Mouse (Mus musculus) forebrain, embryonic 13.5 days (tissue): ENCODE measurements at regions not wholly inside any gene's neighbourhood (a gene's known extent, or its start where the extent isn't known, plus 50 kb on each side); places are given as distances from the start of the nearest gene placed in this dataset.

Experiments used
- ATAC-seq: fragments of 200-750 bp; cut with Nextera tagmentation; 2 replicates; pipeline ENCODE4 v1.8.0; 2017
- H3K27ac ChIP-seq: fragments of 300-500 bp; sonication (generic); 2 replicates; pipeline ENCODE4 v1.5.1; 2015; ENCODE audit warnings: inconsistent platforms, mild to moderate bottlenecking, moderate library complexity
- H3K27me3 ChIP-seq: fragments of 300-500 bp; sonication (generic); 2 replicates; pipeline ENCODE4 v1.6.1; 2015; ENCODE audit warnings: mild to moderate bottlenecking, inconsistent platforms
- H3K36me3 ChIP-seq: fragments of 300-500 bp; sonication (generic); 2 replicates; pipeline ENCODE4 v1.6.1; 2015; ENCODE audit warnings: mild to moderate bottlenecking, inconsistent platforms; ENCODE audit not compliant: poor library complexity, severe bottlenecking
- H3K4me1 ChIP-seq: fragments of 300-500 bp; sonication (generic); 2 replicates; pipeline ENCODE4 v1.6.1; 2015; ENCODE audit warnings: inconsistent platforms
- H3K4me2 ChIP-seq: fragments of 300-500 bp; sonication (generic); 2 replicates; pipeline ENCODE4 v1.6.1; 2015; ENCODE audit warnings: inconsistent platforms, mild to moderate bottlenecking, moderate library complexity
- H3K4me3 ChIP-seq: fragments of 300-500 bp; sonication (generic); 2 replicates; pipeline ENCODE4 v1.5.1; 2015; ENCODE audit warnings: mild to moderate bottlenecking, inconsistent platforms
- H3K9ac ChIP-seq: fragments of 300-500 bp; sonication (generic); 2 replicates; pipeline ENCODE4 v1.6.1; 2015; ENCODE audit warnings: mild to moderate bottlenecking, inconsistent platforms
- H3K9me3 ChIP-seq: fragments of 300-500 bp; sonication (generic); replicated peaks from 2 replicates; pipeline ENCODE4 v1.6.1; 2016; ENCODE audit warnings: inconsistent platforms
- WGBS: fragments of 180-500 bp; shearing (Covaris S2); methylation state at CpG from one replicate; pipeline ENCODE4 v1.1.7; 2015; 5-methylcytosine and 5-hydroxymethylcytosine counted together

DNA sequence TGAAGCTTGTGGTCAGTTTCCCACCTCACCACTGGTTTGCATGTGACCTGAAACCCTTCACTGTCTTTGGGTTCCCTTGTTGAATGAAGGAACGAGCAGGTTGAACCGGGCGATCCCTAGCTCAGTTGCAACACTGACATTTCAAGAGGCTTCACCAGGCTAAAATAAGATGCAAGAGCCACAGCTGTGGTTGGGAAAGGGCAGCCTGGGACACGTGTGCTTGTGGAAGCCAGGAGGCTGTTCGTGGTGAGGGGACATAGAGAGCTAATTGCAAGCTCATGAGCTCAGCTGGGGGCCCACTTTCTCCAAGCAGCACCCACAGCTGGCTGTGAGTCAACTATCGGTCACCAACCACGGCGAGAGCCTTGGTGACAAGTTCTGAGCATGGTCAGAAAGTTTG is 64.8 kb upstream of the 1600014C23Rik start:
- WGBS: 78% methylated on average over 8 of the region's 8 CpGs
- H3K4me1 ChIP-seq: no peaks in the 10 kb centered on the region
- no peak for ATAC-seq

GRCm38 (mm10) chr17:45797121-45797520 is 63.5 kb upstream of the 1600014C23Rik start:
- Histone ChIP-seq H3K9me3 (peaks cover 7% of the 10 kb centered on the region; the same call in 1 of the 2 replicates), H3K27ac (no peak overlapping the region), H3K4me3 (no peak overlapping the region), H3K27me3 (no peaks in the 10 kb centered on the region), H3K36me3 (no peaks in the 10 kb centered on the region), H3K9ac (no peak overlapping the region), H3K4me2 (no peak overlapping the region), H3K4me1 (no peaks in the 10 kb centered on the region)
- no peak for ATAC-seq
- 85% methylated on average over 6 of the region's 6 CpGs for WGBS

More for the DNA sequence above, 64.8 kb upstream of the 1600014C23Rik start:
- no peaks in the 10 kb centered on the region for H3K36me3 ChIP-seq
- H3K9ac ChIP-seq: no peak overlapping the region
- no peak overlapping the region for H3K4me2 ChIP-seq
- peaks cover 7% of the 10 kb centered on the region; the same call in 1 of the 2 replicates for H3K9me3 ChIP-seq
- H3K4me3 ChIP-seq: no peak overlapping the region
- H3K27me3 ChIP-seq: no peaks in the 10 kb centered on the region
- H3K27ac ChIP-seq: no peak overlapping the region

GRCm38 (mm10) chr17:45794926-45795325 is 61.3 kb upstream of the 1600014C23Rik start:
- H3K36me3 ChIP-seq: no peaks in the 10 kb centered on the region
- no peak for ATAC-seq
- no peaks in the 10 kb centered on the region for H3K9me3 ChIP-seq
- 85% methylated on average over 7 of the region's 7 CpGs for WGBS
- no peak overlapping the region for H3K4me2 ChIP-seq
- H3K27ac ChIP-seq: no peak overlapping the region
- no peak overlapping the region for H3K4me3 ChIP-seq
- H3K9ac ChIP-seq: no peak overlapping the region
- H3K27me3 ChIP-seq: no peaks in the 10 kb centered on the region
- H3K4me1 ChIP-seq: no peaks in the 10 kb centered on the region

DNA sequence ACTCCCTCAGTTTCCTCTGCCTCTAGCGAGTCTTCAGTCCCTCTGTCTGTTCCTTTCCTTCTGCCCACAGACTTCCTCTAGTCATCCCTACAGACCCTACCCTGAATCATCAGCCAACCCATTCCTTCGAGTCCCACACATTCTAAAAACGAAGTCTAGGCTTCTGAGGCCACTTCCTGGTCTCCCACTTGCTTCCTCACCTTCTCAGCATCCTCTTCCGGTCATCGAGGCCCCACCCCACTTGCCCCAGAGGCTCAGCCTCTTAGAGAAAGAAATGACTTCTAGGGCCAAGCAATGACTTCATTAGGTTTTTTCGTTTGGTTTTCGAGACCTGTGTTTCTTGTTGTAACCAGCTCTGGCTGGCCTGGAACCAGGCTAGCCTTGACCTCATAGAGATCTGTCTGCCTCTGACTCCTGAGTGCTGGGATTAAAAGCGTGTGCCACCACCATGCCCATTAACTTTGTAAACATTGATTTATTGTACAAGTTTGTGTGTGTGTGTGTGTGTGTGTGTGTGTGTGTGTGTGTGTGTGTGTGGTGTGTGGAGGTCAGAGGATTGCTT is 57.4 kb upstream of the 1600014C23Rik start:
- ATAC-seq: no peak
- no peak overlapping the region for H3K27ac ChIP-seq
- WGBS: 91% methylated on average over 8 of the region's 8 CpGs

GRCm38 (mm10) chr17:45789777-45790176 is 56.1 kb upstream of the 1600014C23Rik start:
- 27% methylated on average over 6 of the region's 6 CpGs for WGBS
- no peak overlapping the region for H3K27ac ChIP-seq
- H3K36me3 ChIP-seq: no peaks in the 10 kb centered on the region
- no peak overlapping the region for H3K4me3 ChIP-seq
- no peaks in the 10 kb centered on the region for H3K27me3 ChIP-seq
- no peak for ATAC-seq
- no peak overlapping the region for H3K9ac ChIP-seq
- no peak overlapping the region for H3K4me2 ChIP-seq
- no peaks in the 10 kb centered on the region for H3K9me3 ChIP-seq
- no peaks in the 10 kb centered on the region for H3K4me1 ChIP-seq

More for the DNA sequence above, 57.4 kb upstream of the 1600014C23Rik start:
- H3K27me3 ChIP-seq: no peaks in the 10 kb centered on the region
- H3K36me3 ChIP-seq: no peaks in the 10 kb centered on the region
- no peaks in the 10 kb centered on the region for H3K9me3 ChIP-seq
- H3K4me1 ChIP-seq: no peaks in the 10 kb centered on the region
- no peak overlapping the region for H3K4me2 ChIP-seq
- H3K4me3 ChIP-seq: no peak overlapping the region
- no peak overlapping the region for H3K9ac ChIP-seq

DNA sequence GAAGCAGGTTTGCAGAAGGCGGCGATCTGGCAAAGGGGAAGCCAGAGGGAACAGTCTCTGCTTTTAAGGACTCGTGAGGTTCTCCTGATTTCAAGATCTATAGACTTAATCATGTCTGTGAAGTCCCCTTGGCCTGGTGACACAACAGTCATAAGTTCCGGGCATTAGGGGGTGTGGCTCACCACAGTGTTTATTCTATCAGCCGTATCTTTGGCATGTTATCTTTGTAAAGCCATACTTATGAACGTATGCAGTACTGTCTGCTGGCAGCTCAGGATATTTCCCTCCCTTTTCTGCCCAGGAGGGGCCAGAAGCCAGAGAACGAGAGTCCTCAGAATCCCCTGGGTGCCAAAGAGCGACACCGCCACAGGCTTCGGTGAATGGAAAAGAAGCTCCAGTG is 51.3 kb upstream of the 1600014C23Rik start:
- H3K4me2 ChIP-seq: no peak overlapping the region
- H3K4me3 ChIP-seq: no peak overlapping the region
- H3K9me3 ChIP-seq: no peaks in the 10 kb centered on the region
- no peak for ATAC-seq
- no peaks in the 10 kb centered on the region for H3K27me3 ChIP-seq
- 90% methylated on average over 10 of the region's 10 CpGs for WGBS
- no peaks in the 10 kb centered on the region for H3K36me3 ChIP-seq
- H3K27ac ChIP-seq: no peak overlapping the region
- H3K9ac ChIP-seq: no peak overlapping the region
- no peaks in the 10 kb centered on the region for H3K4me1 ChIP-seq

DNA sequence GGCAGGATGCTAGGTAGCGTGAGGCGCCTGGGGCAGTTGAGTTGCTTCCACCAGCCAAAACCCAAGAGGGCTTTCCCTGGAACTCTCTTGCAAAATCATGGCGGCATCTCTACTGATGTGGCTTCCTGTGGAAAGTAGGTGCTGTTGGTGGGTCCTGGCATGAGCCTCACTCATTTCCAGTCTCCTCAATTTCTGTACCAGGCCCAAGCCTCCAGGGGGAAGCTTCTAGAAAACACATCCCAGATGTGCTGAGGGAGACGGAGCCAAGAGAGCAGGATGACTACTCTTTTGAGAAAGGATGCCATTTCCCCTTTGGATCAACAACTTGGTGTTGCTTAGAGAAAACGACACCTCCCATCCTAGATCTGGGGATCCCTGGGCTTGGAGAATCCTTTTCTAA is 50.9 kb upstream of the 1600014C23Rik start:
- no peaks in the 10 kb centered on the region for H3K9me3 ChIP-seq
- no peak overlapping the region for H3K27ac ChIP-seq
- H3K4me1 ChIP-seq: no peaks in the 10 kb centered on the region
- no peak overlapping the region for H3K4me3 ChIP-seq
- ATAC-seq: no peak
- WGBS: 94% methylated on average over 5 of the region's 5 CpGs
- H3K9ac ChIP-seq: no peak overlapping the region
- H3K4me2 ChIP-seq: no peak overlapping the region
- H3K27me3 ChIP-seq: no peaks in the 10 kb centered on the region
- no peaks in the 10 kb centered on the region for H3K36me3 ChIP-seq
